Mouse (Mus musculus): ENCODE results near the gene Kap. TPM values are rescaled to one million over a fixed set of nuclear protein-coding genes. Genes with fewer than 3 reads are reported as not detected.
"Not testable (repeated sequence)": the region's sequence is repeated elsewhere in the genome, so short reads cannot be mapped to it uniquely, and the experiment has no call there.

The Kap gene
- polyA plus RNA-seq, 1 experiment from 2014 or later = not detected

GRCm38 (mm10) chr6:133848861-133849260, 4.7 kb downstream of the Kap start:
- not testable (repeated sequence) for DNase-seq (ENCODE audit: low spot score); ATAC-seq (replicated peaks; ENCODE audit: low FRiP score); H3K9me3 ChIP-seq (ENCODE audit: control insufficient read depth, low read length); H3K4me1 ChIP-seq (replicated peaks; ENCODE audit: control insufficient read depth, insufficient read depth, low read length); H3K36me3 ChIP-seq (ENCODE audit: control insufficient read depth, insufficient read depth, low read length); H3K9ac ChIP-seq (ENCODE audit: low read length); H3K4me3 ChIP-seq (ENCODE audit: low read depth, low read length); H3K27ac ChIP-seq (ENCODE audit: low read depth, low read length); H3K27me3 ChIP-seq (ENCODE audit: control insufficient read depth, insufficient read depth, low read length); H3K4me2 ChIP-seq (ENCODE audit: low read depth, low read length, severe bottlenecking)
- WGBS = 84% methylated on average over 6 of the region's 6 CpGs

- ATAC-seq (replicated peaks; ENCODE audit: low FRiP score); H3K9ac ChIP-seq (ENCODE audit: low read length); H3K36me3 ChIP-seq (ENCODE audit: control insufficient read depth, insufficient read depth, low read length); H3K9me3 ChIP-seq (ENCODE audit: control insufficient read depth, low read length); H3K4me1 ChIP-seq (replicated peaks; ENCODE audit: control insufficient read depth, insufficient read depth, low read length); H3K4me3 ChIP-seq (ENCODE audit: low read depth, low read length); H3K4me2 ChIP-seq (ENCODE audit: low read depth, low read length, severe bottlenecking); DNase-seq (ENCODE audit: low spot score); H3K27ac ChIP-seq (ENCODE audit: low read depth, low read length); H3K27me3 ChIP-seq (ENCODE audit: control insufficient read depth, insufficient read depth, low read length): not testable (repeated sequence)
- WGBS = 92% methylated on average over 29 of the region's 29 CpGs
These were observed 15.1 kb downstream of the Kap start for GRCm38 (mm10) chr6:133838296-133838995.

DNA sequence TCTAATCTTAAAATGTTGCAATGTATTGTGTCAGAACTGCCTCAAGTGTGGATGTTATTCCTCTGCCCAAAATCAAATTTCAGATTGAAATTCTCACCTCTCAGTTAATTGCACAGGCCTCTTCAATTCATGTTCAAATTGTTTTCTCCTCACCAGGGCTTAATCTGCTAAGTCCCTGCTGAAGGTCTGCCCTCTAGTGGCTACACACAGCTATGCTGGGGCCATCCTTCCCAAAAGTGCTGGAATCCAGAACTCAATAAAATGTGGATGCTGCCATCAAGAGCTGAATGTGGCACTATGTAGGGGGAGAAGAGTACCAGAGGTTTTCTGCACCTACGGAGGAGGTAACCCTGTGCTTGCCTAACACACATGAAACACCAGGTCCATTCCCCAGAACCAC, 41.2 kb downstream of the Kap start:
- Histone ChIP-seq H3K9ac (ENCODE audit: low read length) (no peak overlapping the region), H3K4me1 (replicated peaks; ENCODE audit: control insufficient read depth, insufficient read depth, low read length) (no peaks in the 10 kb centered on the region), H3K27me3 (ENCODE audit: control insufficient read depth, insufficient read depth, low read length) (no peaks in the 10 kb centered on the region), H3K9me3 (ENCODE audit: control insufficient read depth, low read length) (no peaks in the 10 kb centered on the region), H3K4me2 (ENCODE audit: low read depth, low read length, severe bottlenecking) (no peak overlapping the region), H3K36me3 (ENCODE audit: control insufficient read depth, insufficient read depth, low read length) (no peaks in the 10 kb centered on the region), H3K4me3 (ENCODE audit: low read depth, low read length) (no peak overlapping the region), H3K27ac (ENCODE audit: low read depth, low read length) (no peak overlapping the region)
- WGBS = 48% methylated on average over 1 of the region's 1 CpGs
- ATAC-seq (replicated peaks; ENCODE audit: low FRiP score) (no peak), DNase-seq (ENCODE audit: low spot score) (no peak)

Other genes with a start within 250 kb of the Kap start
- 18.8 and 20.9 TPM in 2 replicates for gene Etv6, start 181.9 kb upstream of the Kap start, polyA plus RNA-seq (2014; fragmentation: Nextera tagmentation; extraction: Ambion mirVana)